Mouse (Mus musculus) hindbrain, embryonic 16.5 days (tissue): ENCODE data around the gene Dtnb. TPM values are rescaled to one million over a fixed set of nuclear protein-coding genes. Genes with fewer than 3 reads are reported as not detected.

Experiments
- ATAC-seq: fragments of 200-750 bp; cut with Nextera tagmentation; 2 replicates; pipeline ENCODE4 v1.8.0; 2017; ENCODE audit warnings: moderate TSS enrichment, moderate library complexity
- H3K27ac ChIP-seq: fragments of 300-500 bp; sonication (generic); 2 replicates; pipeline ENCODE4 v1.5.1; 2014; ENCODE audit warnings: low read depth, mild to moderate bottlenecking, control low read depth, low read length, moderate library complexity
- H3K27me3 ChIP-seq: fragments of 300-500 bp; sonication (generic); replicated peaks from 2 replicates; pipeline ENCODE4 v1.6.1; 2014; ENCODE audit warnings: low read length; ENCODE audit not compliant: control insufficient read depth, insufficient read depth
- H3K36me3 ChIP-seq: fragments of 300-500 bp; sonication (generic); 2 replicates; pipeline ENCODE4 v1.6.1; 2014; ENCODE audit warnings: mild to moderate bottlenecking, low read length, moderate library complexity, mixed read lengths; ENCODE audit not compliant: control insufficient read depth, insufficient read depth
- H3K4me1 ChIP-seq: fragments of 300-500 bp; sonication (generic); 2 replicates; pipeline ENCODE4 v1.6.1; 2014; ENCODE audit warnings: low read depth, low read length; ENCODE audit not compliant: control insufficient read depth, insufficient read depth
- H3K4me2 ChIP-seq: fragments of 300-500 bp; sonication (generic); 2 replicates; pipeline ENCODE4 v1.6.1; 2014; ENCODE audit warnings: mild to moderate bottlenecking, low read length, control low read depth, moderate library complexity
- H3K4me3 ChIP-seq: fragments of 300-500 bp; sonication (generic); 2 replicates; pipeline ENCODE4 v1.5.1; 2014; ENCODE audit warnings: mild to moderate bottlenecking, low read length, control low read depth, moderate library complexity
- H3K9ac ChIP-seq: fragments of 300-500 bp; sonication (generic); 2 replicates; pipeline ENCODE4 v1.6.1; 2014; ENCODE audit warnings: low read depth, mild to moderate bottlenecking, control low read depth, low read length, moderate library complexity
- H3K9me3 ChIP-seq: fragments of 300-500 bp; sonication (generic); 2 replicates; pipeline ENCODE4 v1.6.1; 2014; ENCODE audit warnings: mild to moderate bottlenecking, low read length, moderate library complexity; ENCODE audit not compliant: control insufficient read depth
- WGBS: fragments of 180-500 bp; shearing (Covaris S2); extraction: QIAGEN DNeasy Blood & Tissue Kit; methylation state at CpG from one replicate; pipeline ENCODE4 v1.1.7; 2014; 5-methylcytosine and 5-hydroxymethylcytosine counted together
- polyA plus RNA-seq: library from polyadenylated mRNA; unstranded; fragments of >200 nt; fragmentation: Nextera tagmentation; extraction: Ambion mirVana; gene quantifications from 2 replicates; pipeline ENCODE4 v1.2.1, GENCODE M21; 2015

The Dtnb gene
- polyA plus RNA-seq, 1 experiment from 2014 or later: 50.6 TPM

DNA sequence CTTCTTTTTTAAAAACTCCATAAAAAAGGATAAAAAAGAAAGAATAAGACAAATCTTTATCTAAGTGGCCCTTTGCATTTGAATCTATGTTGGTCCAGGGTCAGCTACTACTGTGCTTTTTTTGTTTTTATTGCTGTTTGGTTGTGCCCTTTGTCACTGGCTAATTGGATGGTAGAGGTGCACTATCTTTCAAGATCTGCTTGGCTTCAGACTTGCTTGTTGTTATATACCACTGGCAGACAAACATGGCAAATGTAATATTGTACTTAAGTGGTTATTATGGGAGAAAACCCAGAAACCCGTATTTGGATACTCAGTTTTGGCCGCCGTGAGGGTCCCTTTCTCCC lies 46.8 kb downstream of the Dtnb start:
- no peak overlapping the region for H3K27ac ChIP-seq
- no peak for ATAC-seq

DNA sequence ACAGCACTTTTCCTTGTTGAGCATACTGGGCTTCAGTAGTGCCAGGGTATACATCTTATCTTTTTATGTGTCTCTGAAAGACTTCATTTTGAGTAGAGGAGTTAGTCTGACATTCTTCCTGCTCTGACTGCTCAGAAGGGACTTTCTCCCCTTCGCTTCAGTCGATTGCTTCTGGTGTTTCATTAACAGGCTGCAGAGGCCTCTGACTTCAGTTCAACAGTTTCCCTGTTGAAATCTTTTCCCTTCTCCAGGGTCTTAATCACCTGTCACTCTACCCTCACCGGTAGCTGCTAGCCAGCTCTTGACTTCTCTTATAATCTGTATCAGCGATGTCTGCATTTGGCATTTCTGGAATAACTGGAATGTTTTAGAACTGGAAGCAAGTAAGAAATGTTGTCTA lies 54.7 kb downstream of the Dtnb start:
- H3K36me3 ChIP-seq: no peaks in the 10 kb centered on the region
- ATAC-seq: no peak
- 75% methylated on average over 4 of the region's 4 CpGs for WGBS
- H3K9me3 ChIP-seq: no peaks in the 10 kb centered on the region
- no peaks in the 10 kb centered on the region for H3K27me3 ChIP-seq
- no peak overlapping the region for H3K4me2 ChIP-seq
- H3K9ac ChIP-seq: no peak overlapping the region
- H3K27ac ChIP-seq: no peak overlapping the region
- H3K4me3 ChIP-seq: no peak overlapping the region
- H3K4me1 ChIP-seq: no peaks in the 10 kb centered on the region

More for the DNA sequence above, 46.8 kb downstream of the Dtnb start:
- H3K9ac ChIP-seq: no peak overlapping the region
- H3K9me3 ChIP-seq: no peaks in the 10 kb centered on the region
- H3K27me3 ChIP-seq: no peaks in the 10 kb centered on the region
- H3K4me2 ChIP-seq: no peak overlapping the region
- no peaks in the 10 kb centered on the region for H3K36me3 ChIP-seq
- no peaks in the 10 kb centered on the region for H3K4me1 ChIP-seq
- 99% methylated on average over 3 of the region's 3 CpGs for WGBS
- no peak overlapping the region for H3K4me3 ChIP-seq

DNA sequence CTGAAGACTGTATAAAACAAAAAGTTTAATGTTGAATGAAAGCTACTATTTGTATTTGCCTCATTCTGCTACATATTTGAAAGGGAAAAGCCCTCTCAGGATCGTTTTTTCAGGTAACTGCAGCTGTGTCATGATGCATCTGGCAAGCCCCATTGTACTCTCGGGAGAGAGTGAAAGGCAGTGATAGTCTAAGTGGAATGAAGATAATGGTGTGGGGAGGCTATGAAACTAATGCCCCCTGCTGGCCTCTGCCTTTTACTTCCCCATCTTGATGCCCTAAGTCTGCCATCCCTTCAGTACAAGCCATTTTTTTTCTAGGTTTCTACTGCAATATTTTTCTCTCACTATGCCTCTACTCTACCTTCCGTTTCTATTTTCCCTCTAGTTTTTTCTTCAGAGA lies 69.8 kb downstream of the Dtnb start:
- Histone ChIP-seq H3K27ac (no peak overlapping the region), H3K36me3 (no peaks in the 10 kb centered on the region), H3K4me2 (no peak overlapping the region), H3K4me1 (no peaks in the 10 kb centered on the region), H3K27me3 (no peaks in the 10 kb centered on the region), H3K9ac (no peak overlapping the region), H3K4me3 (no peak overlapping the region), H3K9me3 (no peaks in the 10 kb centered on the region)
- 50% methylated on average over 3 of the region's 3 CpGs for WGBS
- no peak for ATAC-seq

DNA sequence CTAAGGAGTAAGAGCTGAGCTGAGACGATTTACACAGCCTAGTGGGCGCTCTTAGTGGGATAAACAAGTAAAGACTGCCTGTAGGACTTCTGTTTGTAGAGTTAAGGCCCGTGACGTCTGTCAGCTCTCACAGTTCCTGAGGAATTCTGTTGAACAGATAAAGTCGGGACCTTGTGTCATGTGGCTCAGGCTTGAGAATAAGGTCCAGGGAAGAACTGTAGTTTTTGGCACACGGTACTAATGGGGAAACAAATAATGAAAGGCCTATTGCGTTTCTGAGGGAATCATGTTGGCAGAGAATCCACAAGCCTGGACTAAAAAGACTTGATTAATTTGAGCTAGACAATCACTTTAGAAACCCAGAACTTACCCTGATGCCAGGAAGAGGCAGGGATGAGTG lies 84.6 kb downstream of the Dtnb start:
- Histone ChIP-seq H3K36me3 (no peaks in the 10 kb centered on the region), H3K4me2 (no peak overlapping the region), H3K27ac (no peak overlapping the region), H3K9ac (no peak overlapping the region), H3K9me3 (no peaks in the 10 kb centered on the region), H3K27me3 (no peaks in the 10 kb centered on the region), H3K4me3 (no peak overlapping the region), H3K4me1 (no peaks in the 10 kb centered on the region)
- 53% methylated on average over 7 of the region's 7 CpGs for WGBS
- ATAC-seq: peak; percentile 61; the same call in 1 of the 2 replicates

DNA sequence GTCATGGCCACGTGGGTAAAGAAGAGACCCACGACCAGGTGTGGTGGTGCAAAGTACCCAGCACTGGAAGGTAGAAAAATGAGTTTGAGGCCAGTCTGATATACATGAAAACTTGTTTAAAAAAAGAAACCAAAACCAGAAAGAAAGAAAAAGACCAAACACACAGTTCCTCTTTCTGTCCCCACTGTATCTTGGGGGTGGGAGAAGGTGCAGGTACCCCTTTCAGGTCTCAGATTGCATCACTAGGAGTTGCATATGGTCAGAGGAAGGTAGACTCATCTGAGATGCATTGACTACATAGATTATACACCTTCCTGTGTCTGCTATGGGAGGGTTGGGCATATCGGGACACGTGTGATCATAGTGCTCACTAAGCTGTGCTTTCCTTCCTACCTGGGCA lies 85.1 kb downstream of the Dtnb start:
- H3K4me3 ChIP-seq: no peak overlapping the region
- H3K27ac ChIP-seq: no peak overlapping the region
- H3K36me3 ChIP-seq: no peaks in the 10 kb centered on the region
- no peaks in the 10 kb centered on the region for H3K27me3 ChIP-seq
- H3K9ac ChIP-seq: no peak overlapping the region
- 81% methylated on average over 4 of the region's 4 CpGs for WGBS
- H3K4me2 ChIP-seq: no peak overlapping the region
- ATAC-seq: no peak
- H3K4me1 ChIP-seq: no peaks in the 10 kb centered on the region
- H3K9me3 ChIP-seq: no peaks in the 10 kb centered on the region

DNA sequence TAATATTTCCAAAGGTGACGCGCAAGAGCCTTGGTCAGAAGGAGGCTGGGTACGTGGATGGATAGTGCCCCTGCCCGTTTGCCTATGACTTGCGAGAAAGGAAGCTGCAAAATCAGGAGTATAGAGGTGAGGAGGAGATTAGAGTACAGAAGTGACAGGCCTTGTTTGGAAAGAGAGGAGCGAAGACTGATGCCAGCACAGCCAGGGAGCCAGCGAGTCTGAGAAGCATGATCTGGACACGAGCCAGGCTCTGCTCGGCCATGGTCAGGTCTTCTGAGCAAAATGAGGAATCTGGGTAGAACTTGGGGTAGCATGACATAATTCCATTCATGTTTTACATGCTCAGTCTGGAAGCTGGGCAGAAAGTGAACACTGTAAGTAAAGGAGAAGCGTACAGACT lies 85.6 kb downstream of the Dtnb start:
- H3K27ac ChIP-seq: no peak overlapping the region
- no peaks in the 10 kb centered on the region for H3K4me1 ChIP-seq
- no peak overlapping the region for H3K4me3 ChIP-seq
- no peak overlapping the region for H3K4me2 ChIP-seq
- no peak for ATAC-seq
- WGBS: 85% methylated on average over 10 of the region's 10 CpGs
- H3K36me3 ChIP-seq: no peaks in the 10 kb centered on the region
- no peaks in the 10 kb centered on the region for H3K9me3 ChIP-seq
- H3K27me3 ChIP-seq: no peaks in the 10 kb centered on the region
- H3K9ac ChIP-seq: no peak overlapping the region

DNA sequence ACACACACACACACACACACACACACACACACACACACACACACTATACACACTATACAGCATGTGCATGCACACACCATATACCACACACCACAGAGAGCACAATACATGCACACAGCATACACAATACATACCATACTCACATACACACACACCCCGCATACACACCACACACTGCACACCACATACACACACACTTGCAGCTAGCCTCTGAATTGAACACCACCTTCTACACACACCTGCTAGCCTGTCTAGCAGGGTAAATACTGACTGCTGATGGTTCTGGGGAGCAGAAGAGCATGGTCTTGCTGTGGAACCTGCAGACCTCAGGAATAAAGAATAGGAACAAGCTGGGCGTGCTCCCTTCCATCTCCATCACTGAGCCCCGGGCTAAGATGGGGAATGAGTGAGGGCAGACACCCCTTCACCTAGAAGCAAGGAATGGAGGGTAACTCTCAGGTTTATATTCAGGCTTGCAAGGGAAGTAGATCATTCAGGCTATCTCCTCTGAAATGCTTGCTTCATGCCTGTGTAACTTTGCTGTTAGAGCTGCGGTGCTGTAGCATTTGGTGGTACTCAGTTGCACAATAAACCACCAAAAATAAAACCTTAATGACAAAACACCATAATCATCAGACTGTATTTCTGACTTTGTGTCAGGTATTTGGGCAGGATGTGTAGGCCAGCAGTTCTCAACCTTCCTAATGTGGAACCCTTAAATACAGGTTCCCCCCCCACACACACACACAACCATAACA lies 87.6 kb downstream of the Dtnb start:
- no peaks in the 10 kb centered on the region for H3K27me3 ChIP-seq
- no peaks in the 10 kb centered on the region for H3K4me1 ChIP-seq
- H3K36me3 ChIP-seq: no peaks in the 10 kb centered on the region; the same call in 1 of the 2 replicates
- 89% methylated on average over 4 of the region's 4 CpGs for WGBS
- no peak overlapping the region for H3K4me3 ChIP-seq
- H3K9ac ChIP-seq: no peak overlapping the region
- ATAC-seq: no peak
- H3K4me2 ChIP-seq: no peak overlapping the region
- H3K27ac ChIP-seq: no peak overlapping the region
- no peaks in the 10 kb centered on the region for H3K9me3 ChIP-seq

DNA sequence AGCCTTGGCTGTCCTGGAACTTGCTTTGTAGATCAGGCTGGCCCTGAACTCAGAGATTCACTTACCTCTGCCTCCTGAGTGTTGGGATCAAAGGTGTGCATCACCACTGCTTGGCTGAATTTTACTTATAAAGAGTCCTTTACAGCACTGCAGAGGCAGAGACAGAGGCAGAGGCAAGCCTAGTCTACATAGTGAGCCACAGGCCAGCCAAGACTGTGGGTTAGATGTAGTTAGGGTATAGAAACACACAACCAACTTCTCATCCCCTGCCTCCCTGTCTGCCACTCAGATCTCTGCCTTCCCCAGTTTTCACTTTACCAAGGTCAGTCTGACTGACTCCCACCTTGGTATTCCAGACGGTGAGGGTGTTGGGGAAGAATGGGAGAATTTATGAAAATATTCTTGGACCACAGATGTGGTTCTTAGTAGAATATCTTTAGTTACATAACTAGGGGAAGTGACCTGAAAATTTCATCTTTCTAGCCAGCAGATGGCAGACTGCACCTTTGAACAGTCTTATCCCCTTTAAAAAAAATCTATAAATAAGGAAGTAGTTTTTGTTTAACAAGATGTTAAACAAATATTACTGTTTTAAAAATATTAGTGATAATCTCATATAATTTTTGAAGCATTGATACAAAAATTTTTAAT lies 88.9 kb downstream of the Dtnb start:
- H3K9me3 ChIP-seq: no peaks in the 10 kb centered on the region
- H3K27ac ChIP-seq: no peak overlapping the region
- no peaks in the 10 kb centered on the region; the same call in 1 of the 2 replicates for H3K36me3 ChIP-seq
- no peaks in the 10 kb centered on the region for H3K4me1 ChIP-seq
- ATAC-seq: 0 out of 2 replicates have a peak, but pooled peaks have one; percentile 40
- no peaks in the 10 kb centered on the region for H3K27me3 ChIP-seq
- H3K4me2 ChIP-seq: no peak overlapping the region
- no peak overlapping the region for H3K4me3 ChIP-seq
- H3K9ac ChIP-seq: no peak overlapping the region
- 71% methylated on average over 1 of the region's 1 CpGs for WGBS

DNA sequence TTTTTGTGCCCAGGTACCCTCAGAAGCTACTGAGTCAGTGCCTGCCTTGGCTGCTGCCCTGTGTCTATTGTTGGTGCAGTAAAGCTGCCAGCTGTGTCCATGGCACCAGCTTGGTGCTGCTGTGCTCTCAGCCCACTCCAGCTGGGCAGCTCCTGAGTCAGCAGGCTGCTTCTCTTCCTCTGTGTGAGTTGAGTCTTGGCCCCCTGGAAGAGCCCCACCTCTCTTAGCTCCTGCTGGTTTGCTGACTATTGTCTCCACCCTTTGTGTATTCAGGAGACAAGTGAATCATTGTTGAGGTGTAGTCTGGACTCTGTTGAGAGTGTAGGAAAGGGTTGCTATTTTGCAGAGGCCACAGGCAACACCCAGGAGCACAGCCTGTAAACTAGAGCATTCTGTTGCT lies 90.5 kb downstream of the Dtnb start:
- Histone ChIP-seq H3K4me1 (no peaks in the 10 kb centered on the region), H3K9ac (no peak overlapping the region), H3K36me3 (peaks cover 3% of the 10 kb centered on the region; the same call in 1 of the 2 replicates), H3K27me3 (no peaks in the 10 kb centered on the region), H3K9me3 (no peaks in the 10 kb centered on the region), H3K27ac (no peak overlapping the region), H3K4me2 (no peak overlapping the region), H3K4me3 (no peak overlapping the region)
- peak; percentile 43; the same call in 1 of the 2 replicates for ATAC-seq
